Mouse (Mus musculus) brain, embryonic 14.5 days (tissue): Measurements from ENCODE around the gene Tars2.

Experiments
- CTCF ChIP-seq: fragments of 200-500 bp; IDR thresholded peaks from 2 replicates; pipeline ENCODE4 v1.5.1; 2012; ENCODE audit warnings: inconsistent platforms, mild to moderate bottlenecking, moderate library complexity, borderline replicate concordance; ENCODE audit not compliant: insufficient read depth, insufficient read length; ENCODE audit errors: extremely low read depth
- POLR2A ChIP-seq: fragments of 200-500 bp; IDR thresholded peaks from 2 replicates; pipeline ENCODE4 v1.6.1; 2012; ENCODE audit warnings: mild to moderate bottlenecking, inconsistent platforms, borderline replicate concordance; ENCODE audit not compliant: poor library complexity, insufficient read depth, insufficient read length, severe bottlenecking; ENCODE audit errors: extremely low read depth

- TF ChIP-seq CTCF (no peak), POLR2A (no peak)
Measured at GRCm38 (mm10) chr3:95758467-95759218, 1.4 kb downstream of the Tars2 start.
